ENCODE assay signal across 15 mouse cellular contexts in the genomic region with DNA sequence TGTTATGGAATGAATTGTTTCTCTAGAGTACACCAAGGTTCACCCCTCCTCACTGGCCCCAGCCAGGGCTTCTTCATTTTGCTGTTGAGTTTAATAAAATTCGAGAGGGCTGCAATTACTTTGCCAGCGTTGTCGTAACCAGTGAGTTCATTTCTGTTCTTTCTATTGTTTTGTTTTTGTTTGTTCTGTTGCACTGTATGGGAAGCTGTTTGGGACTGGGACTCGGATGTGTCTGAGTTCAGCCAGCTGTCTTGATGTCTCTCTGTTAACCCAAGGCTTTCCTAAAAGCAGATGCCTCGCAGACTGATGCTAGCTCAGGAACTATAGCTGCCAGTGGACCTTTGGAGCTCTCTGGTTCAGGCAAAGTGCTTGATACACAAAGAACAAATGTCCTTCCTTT.
A peak's percentile ranks its signal among the peaks of the same experiment; 100 is the strongest.
DNase-seq lines count a peak whose midpoint lies in the region; ATAC-seq and TF ChIP-seq lines count a peak whose summit lies in the region.
"Had no signal": no experiment of that assay in that cellular context is flagged by ENCODE, and none has a peak within 500 bp of the region (broad histone marks: within the 10 kb centered on the region; RNA-seq: fewer than 3 reads in every experiment).

No protein-coding gene starts in this region.

- H3K9me3 ChIP-seq in kidney, embryonic 15.5 days (replicated peaks): no peaks in the 10 kb centered on the region
- H3K9me3 ChIP-seq in megakaryocyte, embryonic 14.5 days: no peaks in the 10 kb centered on the region
- H3K9me3 ChIP-seq in stomach, postnatal 0 days (ENCODE audit: control insufficient read depth, low read length): no peaks in the 10 kb centered on the region
- H3K9me3 ChIP-seq: hindbrain, embryonic 10.5 days; midbrain, embryonic 15.5 days had no signal

- H3K36me3 ChIP-seq in kidney, embryonic 15.5 days: no peaks in the 10 kb centered on the region
- H3K36me3 ChIP-seq in megakaryocyte, embryonic 14.5 days (replicated peaks; ENCODE audit: low read length): peaks cover 56% of the 10 kb centered on the region
- H3K36me3 ChIP-seq in stomach, postnatal 0 days (ENCODE audit: control insufficient read depth, insufficient read depth, low read length): no peaks in the 10 kb centered on the region
- H3K36me3 ChIP-seq: hindbrain, embryonic 10.5 days; midbrain, embryonic 15.5 days had no signal

- no peak for TF ChIP-seq EP300 in stomach, postnatal 0 days (optimal IDR thresholded peaks at IDR 0.05)

- TF ChIP-seq CTCF in gastrocnemius, adult 2 months (IDR thresholded peaks at IDR 0.05): no peak
- TF ChIP-seq CTCF in stomach, postnatal 0 days (IDR thresholded peaks at IDR 0.05; ENCODE audit: low read depth): no peak

- no peak overlapping the region for H3K4me2 ChIP-seq in kidney, embryonic 15.5 days
- no peak overlapping the region for H3K4me2 ChIP-seq in stomach, postnatal 0 days (replicated peaks; ENCODE audit: low read depth)
- H3K4me2 ChIP-seq: midbrain, embryonic 15.5 days had no signal

- no peak for ATAC-seq in kidney, embryonic 15.5 days (replicated peaks; ENCODE audit: low FRiP score)
- ATAC-seq in megakaryocyte, adult 5-6 weeks (ENCODE audit: poor library complexity, severe bottlenecking): no peak
- ATAC-seq in stomach, postnatal 0 days (ENCODE audit: low FRiP score, low TSS enrichment): no peak
- ATAC-seq: midbrain, embryonic 15.5 days had no signal

- H3K27me3 ChIP-seq in kidney, embryonic 15.5 days: peaks cover 11% of the 10 kb centered on the region; the same call in 1 of the 2 replicates
- H3K27me3 ChIP-seq in megakaryocyte, embryonic 14.5 days (replicated peaks): no peaks in the 10 kb centered on the region
- H3K27me3 ChIP-seq in stomach, postnatal 0 days (ENCODE audit: control insufficient read depth, insufficient read depth, low read length): no peaks in the 10 kb centered on the region
- H3K27me3 ChIP-seq: midbrain, embryonic 15.5 days had no signal

- DNase-seq in gastrocnemius, adult 2 months: no peak
- no peak for DNase-seq in gastrocnemius, postnatal 4 days (ENCODE audit: low spot score in 2 of 2)
- no peak for DNase-seq in kidney, postnatal 10 days
- DNase-seq in stomach, postnatal 0 days (ENCODE audit: low spot score): no peak
- DNase-seq in urinary bladder, adult 18-20 months (ENCODE audit: low spot score in 2 of 2): no peak
- DNase-seq: cerebellum, adult 8-10 months; gastrocnemius, postnatal 25 days; layer of hippocampus, adult 9-11 months; right cerebral cortex, postnatal 25 days; thymus, postnatal 4 days had no signal

- 65% methylated on average over 5 of the region's 5 CpGs for WGBS in kidney, embryonic 15.5 days
- WGBS in stomach, postnatal 0 days: 54% methylated on average over 5 of the region's 5 CpGs

- peak overlapping the region; percentile 87 for H3K27ac ChIP-seq in gastrocnemius, adult 2 months
- peak overlapping the region; percentile 90 for H3K27ac ChIP-seq in kidney, embryonic 15.5 days
- H3K27ac ChIP-seq in stomach, postnatal 0 days (replicated peaks): peak overlapping the region; percentile 92
- H3K27ac ChIP-seq: hindbrain, embryonic 10.5 days; midbrain, embryonic 15.5 days had no signal

- H3K4me3 ChIP-seq in gastrocnemius, adult 2 months: no peak overlapping the region; the same call in 1 of the 2 replicates
- no peak overlapping the region for H3K4me3 ChIP-seq in kidney, embryonic 15.5 days (replicated peaks)
- H3K4me3 ChIP-seq in megakaryocyte, embryonic 14.5 days (replicated peaks): peak overlapping the region; percentile 62
- no peak overlapping the region for H3K4me3 ChIP-seq in stomach, postnatal 0 days (ENCODE audit: low read depth, low read length)
- H3K4me3 ChIP-seq: hindbrain, embryonic 10.5 days; midbrain, embryonic 15.5 days had no signal

- no peak overlapping the region for H3K9ac ChIP-seq in kidney, embryonic 15.5 days
- H3K9ac ChIP-seq in stomach, postnatal 0 days (ENCODE audit: low read length): no peak overlapping the region
- H3K9ac ChIP-seq: midbrain, embryonic 15.5 days had no signal

- peaks cover 43% of the 10 kb centered on the region for H3K4me1 ChIP-seq in kidney, embryonic 15.5 days
- H3K4me1 ChIP-seq in megakaryocyte, embryonic 14.5 days: peaks cover 100% of the 10 kb centered on the region
- peaks cover 24% of the 10 kb centered on the region for H3K4me1 ChIP-seq in stomach, postnatal 0 days (replicated peaks; ENCODE audit: control insufficient read depth, insufficient read depth)
- H3K4me1 ChIP-seq: midbrain, embryonic 15.5 days had no signal

- intact Hi-C loops in gastrocnemius, adult 2 months (cut with DNase I): no loop called here
